15 mouse cellular contexts compared by ENCODE assay signal in the genomic region with DNA sequence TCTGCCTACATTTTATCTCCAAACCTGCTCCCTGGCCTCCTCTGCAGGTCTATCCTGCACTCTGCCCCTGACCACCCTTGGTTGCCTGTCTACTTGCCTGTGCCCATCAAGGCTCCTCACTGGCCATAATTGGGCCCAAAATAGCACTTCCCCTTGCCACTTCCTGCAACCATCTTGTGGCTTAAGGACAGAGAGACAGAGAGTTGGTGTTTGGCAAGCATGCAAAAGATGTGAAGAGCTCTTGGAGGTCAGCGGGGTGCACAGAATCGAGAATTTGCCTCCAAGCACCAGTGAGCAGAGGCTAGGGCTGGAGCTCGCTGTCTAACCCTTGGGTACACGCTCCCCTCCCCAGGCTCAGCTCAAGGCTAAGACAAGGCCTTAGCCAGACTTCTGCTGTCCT. TPM values are rescaled to one million over a fixed set of nuclear protein-coding genes. Genes with fewer than 3 reads are reported as not detected.
A peak's percentile ranks its signal among the peaks of the same experiment; 100 is the strongest.
DNase-seq lines count a peak whose midpoint lies in the region; ATAC-seq and TF ChIP-seq lines count a peak whose summit lies in the region.
"Had no signal": no experiment of that assay in that cellular context is flagged by ENCODE, and none has a peak within 500 bp of the region (broad histone marks: within the 10 kb centered on the region; RNA-seq: fewer than 3 reads in every experiment).

No protein-coding gene starts in this region.

- H3K27ac ChIP-seq in lung, embryonic 16.5 days (ENCODE audit: low read length), result peak overlapping the region; percentile 13; the same call in 1 of the 2 replicates
- no peak overlapping the region for H3K27ac ChIP-seq in liver, embryonic 14.5 days
- H3K27ac ChIP-seq: lung, embryonic 15.5 days had no signal

- H3K9me3 ChIP-seq in lung, embryonic 16.5 days (ENCODE audit: control insufficient read depth, low read length), result no peaks in the 10 kb centered on the region
- H3K9me3 ChIP-seq in liver, embryonic 14.5 days (ENCODE audit: control insufficient read depth, low read length), result no peaks in the 10 kb centered on the region
- H3K9me3 ChIP-seq: lung, embryonic 15.5 days had no signal

- intact Hi-C loops in heart, postnatal 14 days (cut with DNase I), result loop anchor here (5.0 kb wide), 1 partner anchor 181 kb away; no protein-coding TSS in a partner anchor

- WGBS in lung, embryonic 16.5 days, result 56% methylated on average over 4 of the region's 4 CpGs
- WGBS in liver, embryonic 14.5 days (ENCODE audit: insufficient replicate concordance), result 40% methylated on average over 4 of the region's 4 CpGs

- TF ChIP-seq EP300 in liver, embryonic 14.5 days (IDR thresholded peaks at IDR 0.05; ENCODE audit: low read depth), result no peak

- peaks cover 8% of the 10 kb centered on the region for H3K36me3 ChIP-seq in lung, embryonic 16.5 days (ENCODE audit: control insufficient read depth, insufficient read depth, low read length)
- no peaks in the 10 kb centered on the region for H3K36me3 ChIP-seq in liver, embryonic 14.5 days (replicated peaks; ENCODE audit: control insufficient read depth, insufficient read depth, low read depth)

- no peaks in the 10 kb centered on the region for H3K4me1 ChIP-seq in lung, embryonic 16.5 days (replicated peaks; ENCODE audit: control insufficient read depth, insufficient read depth, low read length)
- peaks cover 3 to 8% of the 10 kb centered on the region in 2 experiments for H3K4me1 ChIP-seq in liver, embryonic 14.5 days (replicated peaks; ENCODE audit: control insufficient read depth in 2 of 2, insufficient read depth in 2 of 2, low read length in 1 of 2)
- H3K4me1 ChIP-seq: lung, embryonic 15.5 days had no signal

- no peaks in the 10 kb centered on the region for H3K27me3 ChIP-seq in lung, embryonic 16.5 days (ENCODE audit: control insufficient read depth, insufficient read depth, low read depth, low read length)
- H3K27me3 ChIP-seq in liver, embryonic 14.5 days (ENCODE audit: control insufficient read depth, insufficient read depth, low read length), result no peaks in the 10 kb centered on the region
- H3K27me3 ChIP-seq: lung, embryonic 15.5 days; Patski had no signal

- TF ChIP-seq CTCF in liver, embryonic 14.5 days (IDR thresholded peaks at IDR 0.05; ENCODE audit: low read depth), result 0 out of 2 replicates have a peak, but pooled peaks have one; percentile 7

- no peak overlapping the region for H3K4me2 ChIP-seq in lung, embryonic 16.5 days (ENCODE audit: low read depth, low read length)
- no peak overlapping the region for H3K4me2 ChIP-seq in liver, embryonic 14.5 days (ENCODE audit: low read depth)
- H3K4me2 ChIP-seq: lung, embryonic 15.5 days had no signal

- peak; percentile 95 for DNase-seq in heart, adult 11 months
- no peak for DNase-seq in heart, postnatal 14 days
- no peak for DNase-seq in lung, postnatal 14 days
- DNase-seq in liver, embryonic 14.5 days (ENCODE audit: low read depth in 3 of 3, low spot score in 3 of 3), result no peak
- peak; percentile 46 to 72 for DNase-seq in spleen, postnatal 4 days (ENCODE audit: low spot score in 2 of 2)
- DNase-seq in left cerebral cortex, adult 8-10 months (ENCODE audit: low spot score in 2 of 2), result no peak
- DNase-seq: adrenal gland, adult 8-10 months; cerebellum, adult 18-20 months; kidney, adult 18-20 months; thymus, postnatal 14 days had no signal

- no peak for ATAC-seq in lung, embryonic 16.5 days (ENCODE audit: low read depth)
- no peak for ATAC-seq in liver, embryonic 14.5 days (ENCODE audit: insufficient read depth)
- ATAC-seq in erythroblast, adult 5-6 weeks (replicated peaks; ENCODE audit: low FRiP score, poor library complexity, severe bottlenecking), result no peak
- ATAC-seq: forebrain, embryonic 16.5 days; Patski had no signal

- H3K9ac ChIP-seq in lung, embryonic 16.5 days (ENCODE audit: low read length), result no peak overlapping the region
- no peak overlapping the region for H3K9ac ChIP-seq in liver, embryonic 14.5 days (replicated peaks)
- H3K9ac ChIP-seq: lung, embryonic 15.5 days had no signal

- no peak overlapping the region for H3K4me3 ChIP-seq in lung, embryonic 16.5 days (ENCODE audit: low read length)
- no peak overlapping the region for H3K4me3 ChIP-seq in liver, embryonic 14.5 days (ENCODE audit: insufficient read depth in 1 of 2, low read depth in 2 of 2, low read length in 2 of 2)
- H3K4me3 ChIP-seq: lung, embryonic 15.5 days had no signal

RNA-seq across cellular contexts. Expression of a gene that starts 5.3 kb away (rescaled TPM):
- total RNA-seq in heart, postnatal 14 days (2021), result 1 to 10 TPM; 2.4 to 3.3 TPM
- polyA plus RNA-seq in lung, embryonic 16.5 days (2015; fragmentation: Nextera tagmentation; extraction: Ambion mirVana), result 3.0 and 3.8 TPM in 2 replicates
- 12.2 and 17.2 TPM in 2 replicates for polyA plus RNA-seq in liver, embryonic 14.5 days (2012; rRNA removed)
- 11.7 and 14.7 TPM in 2 replicates for polyA plus RNA-seq in liver, embryonic 14.5 days (2014; fragmentation: Nextera tagmentation; extraction: Ambion mirVana)
- total RNA-seq in erythroblast, adult 5-6 weeks (2015; ENCODE audit: low replicate concordance), result 12.1 and 12.9 TPM in 2 replicates
- total RNA-seq in erythroblast, adult 5-6 weeks (2017; ENCODE audit: low replicate concordance), result 11.6 and 14.8 TPM in 2 replicates
- 10 to 100 TPM; 16.7 to 18.9 (median 17.8) TPM for total RNA-seq in left cerebral cortex, adult 8-10 months (2022)

Comparison
In these comparisons a context has a peak if more than half of its experiments do, and no peak if none do; other contexts are left out.
1. DNase-seq: peak in heart, adult 11 months (single experiment) and spleen, postnatal 4 days (2 of 2); none in heart, postnatal 14 days (0 of 2), lung, postnatal 14 days (single experiment), liver, embryonic 14.5 days (0 of 3) and left cerebral cortex, adult 8-10 months (0 of 2).